Mouse (Mus musculus): ENCODE results near the gene Mrpl52. TPM values are rescaled to one million over a fixed set of nuclear protein-coding genes. Genes with fewer than 3 reads are reported as not detected.

The Mrpl52 gene
- polyA plus RNA-seq, 1 experiment from 2014 or later, result 329 TPM

- ATAC-seq (replicated peaks; ENCODE audit: low FRiP score) (no peak), DNase-seq (ENCODE audit: low spot score) (no peak)
- Histone ChIP-seq H3K9me3 (ENCODE audit: control insufficient read depth, low read length) (no peaks in the 10 kb centered on the region), H3K27ac (ENCODE audit: low read depth, low read length) (no peak overlapping the region), H3K36me3 (ENCODE audit: control insufficient read depth, insufficient read depth, low read length) (no peaks in the 10 kb centered on the region; the same call in 1 of the 2 replicates), H3K9ac (ENCODE audit: low read depth, low read length) (no peak overlapping the region), H3K27me3 (replicated peaks; ENCODE audit: control insufficient read depth, insufficient read depth, low read length) (no peaks in the 10 kb centered on the region), H3K4me1 (replicated peaks; ENCODE audit: control insufficient read depth, insufficient read depth, low read length) (peaks cover 16% of the 10 kb centered on the region), H3K4me3 (ENCODE audit: low read depth, low read length) (no peak overlapping the region), H3K4me2 (no peak overlapping the region)
- 80% methylated on average over 7 of the region's 7 CpGs for WGBS
Measured at GRCm38 (mm10) chr14:54385968-54386618, 40.6 kb upstream of the Mrpl52 start.

- H3K27ac ChIP-seq (ENCODE audit: low read depth, low read length), result no peak overlapping the region
- DNase-seq (ENCODE audit: low spot score), result no peak
- no peak overlapping the region for H3K4me3 ChIP-seq (ENCODE audit: low read depth, low read length)
- ATAC-seq (replicated peaks; ENCODE audit: low FRiP score), result no peak
- no peak overlapping the region for H3K9ac ChIP-seq (ENCODE audit: low read depth, low read length)
- H3K4me1 ChIP-seq (replicated peaks; ENCODE audit: control insufficient read depth, insufficient read depth, low read length), result peaks cover 11% of the 10 kb centered on the region
- H3K27me3 ChIP-seq (replicated peaks; ENCODE audit: control insufficient read depth, insufficient read depth, low read length), result no peaks in the 10 kb centered on the region
- H3K36me3 ChIP-seq (ENCODE audit: control insufficient read depth, insufficient read depth, low read length), result no peaks in the 10 kb centered on the region; the same call in 1 of the 2 replicates
- no peak overlapping the region for H3K4me2 ChIP-seq
- H3K9me3 ChIP-seq (ENCODE audit: control insufficient read depth, low read length), result no peaks in the 10 kb centered on the region
- 77% methylated on average over 6 of the region's 6 CpGs for WGBS
Measured at GRCm38 (mm10) chr14:54387546-54387945, 39.2 kb upstream of the Mrpl52 start.

- no peaks in the 10 kb centered on the region for H3K9me3 ChIP-seq (ENCODE audit: control insufficient read depth, low read length)
- 74% methylated on average over 6 of the region's 6 CpGs for WGBS
- H3K4me2 ChIP-seq, result no peak overlapping the region
- no peaks in the 10 kb centered on the region for H3K27me3 ChIP-seq (replicated peaks; ENCODE audit: control insufficient read depth, insufficient read depth, low read length)
- H3K27ac ChIP-seq (ENCODE audit: low read depth, low read length), result no peak overlapping the region
- H3K9ac ChIP-seq (ENCODE audit: low read depth, low read length), result no peak overlapping the region
- no peak overlapping the region for H3K4me3 ChIP-seq (ENCODE audit: low read depth, low read length)
- DNase-seq (ENCODE audit: low spot score) (no peak), ATAC-seq (replicated peaks; ENCODE audit: low FRiP score) (no peak)
- no peaks in the 10 kb centered on the region for H3K4me1 ChIP-seq (replicated peaks; ENCODE audit: control insufficient read depth, insufficient read depth, low read length)
- H3K36me3 ChIP-seq (ENCODE audit: control insufficient read depth, insufficient read depth, low read length), result no peaks in the 10 kb centered on the region; the same call in 1 of the 2 replicates
Measured at GRCm38 (mm10) chr14:54390843-54391242, 35.9 kb upstream of the Mrpl52 start.

GRCm38 (mm10) chr14:54393794-54394193 is 32.9 kb upstream of the Mrpl52 start:
- no peak for ATAC-seq (replicated peaks; ENCODE audit: low FRiP score)
- H3K9ac ChIP-seq (ENCODE audit: low read depth, low read length), result no peak overlapping the region
- H3K36me3 ChIP-seq (ENCODE audit: control insufficient read depth, insufficient read depth, low read length), result no peaks in the 10 kb centered on the region
- 66% methylated on average over 3 of the region's 3 CpGs for WGBS
- H3K4me1 ChIP-seq (replicated peaks; ENCODE audit: control insufficient read depth, insufficient read depth, low read length), result no peaks in the 10 kb centered on the region
- H3K9me3 ChIP-seq (ENCODE audit: control insufficient read depth, low read length), result no peaks in the 10 kb centered on the region
- no peak for DNase-seq (ENCODE audit: low spot score)
- H3K27ac ChIP-seq (ENCODE audit: low read depth, low read length), result no peak overlapping the region
- no peak overlapping the region for H3K4me2 ChIP-seq
- no peak overlapping the region for H3K4me3 ChIP-seq (ENCODE audit: low read depth, low read length)
- no peaks in the 10 kb centered on the region for H3K27me3 ChIP-seq (replicated peaks; ENCODE audit: control insufficient read depth, insufficient read depth, low read length)

GRCm38 (mm10) chr14:54394309-54394708 is 32.4 kb upstream of the Mrpl52 start:
- no peak overlapping the region for H3K27ac ChIP-seq (ENCODE audit: low read depth, low read length)
- H3K4me2 ChIP-seq, result no peak overlapping the region
- no peaks in the 10 kb centered on the region for H3K4me1 ChIP-seq (replicated peaks; ENCODE audit: control insufficient read depth, insufficient read depth, low read length)
- H3K27me3 ChIP-seq (replicated peaks; ENCODE audit: control insufficient read depth, insufficient read depth, low read length), result no peaks in the 10 kb centered on the region
- no peaks in the 10 kb centered on the region for H3K36me3 ChIP-seq (ENCODE audit: control insufficient read depth, insufficient read depth, low read length)
- ATAC-seq (replicated peaks; ENCODE audit: low FRiP score), result no peak
- no peaks in the 10 kb centered on the region for H3K9me3 ChIP-seq (ENCODE audit: control insufficient read depth, low read length)
- no peak overlapping the region for H3K4me3 ChIP-seq (ENCODE audit: low read depth, low read length)
- H3K9ac ChIP-seq (ENCODE audit: low read depth, low read length), result no peak overlapping the region
- DNase-seq (ENCODE audit: low spot score), result no peak

GRCm38 (mm10) chr14:54396685-54397084 is 30.0 kb upstream of the Mrpl52 start:
- WGBS, result 82% methylated on average over 7 of the region's 7 CpGs
- H3K4me3 ChIP-seq (ENCODE audit: low read depth, low read length), result no peak overlapping the region
- no peaks in the 10 kb centered on the region for H3K36me3 ChIP-seq (ENCODE audit: control insufficient read depth, insufficient read depth, low read length)
- DNase-seq (ENCODE audit: low spot score) (no peak), ATAC-seq (replicated peaks; ENCODE audit: low FRiP score) (no peak)
- no peak overlapping the region for H3K27ac ChIP-seq (ENCODE audit: low read depth, low read length)
- H3K27me3 ChIP-seq (replicated peaks; ENCODE audit: control insufficient read depth, insufficient read depth, low read length), result no peaks in the 10 kb centered on the region
- H3K9ac ChIP-seq (ENCODE audit: low read depth, low read length), result no peak overlapping the region
- no peaks in the 10 kb centered on the region for H3K9me3 ChIP-seq (ENCODE audit: control insufficient read depth, low read length)
- no peaks in the 10 kb centered on the region for H3K4me1 ChIP-seq (replicated peaks; ENCODE audit: control insufficient read depth, insufficient read depth, low read length)
- no peak overlapping the region for H3K4me2 ChIP-seq

GRCm38 (mm10) chr14:54397872-54398527 is 28.7 kb upstream of the Mrpl52 start:
- Histone ChIP-seq H3K36me3 (ENCODE audit: control insufficient read depth, insufficient read depth, low read length) (no peaks in the 10 kb centered on the region), H3K4me3 (ENCODE audit: low read depth, low read length) (no peak overlapping the region), H3K4me1 (replicated peaks; ENCODE audit: control insufficient read depth, insufficient read depth, low read length) (no peaks in the 10 kb centered on the region), H3K9ac (ENCODE audit: low read depth, low read length) (no peak overlapping the region), H3K9me3 (ENCODE audit: control insufficient read depth, low read length) (no peaks in the 10 kb centered on the region), H3K27ac (ENCODE audit: low read depth, low read length) (no peak overlapping the region), H3K4me2 (no peak overlapping the region), H3K27me3 (replicated peaks; ENCODE audit: control insufficient read depth, insufficient read depth, low read length) (no peaks in the 10 kb centered on the region)
- no peak for DNase-seq (ENCODE audit: low spot score)
- whole genome bisulfite sequencing, result 70% methylated on average over 7 of the region's 7 CpGs
- ATAC-seq (replicated peaks; ENCODE audit: low FRiP score), result no peak

GRCm38 (mm10) chr14:54398528-54398916 is 28.2 kb upstream of the Mrpl52 start:
- H3K4me2 ChIP-seq, result no peak overlapping the region
- no peaks in the 10 kb centered on the region for H3K36me3 ChIP-seq (ENCODE audit: control insufficient read depth, insufficient read depth, low read length)
- no peak for ATAC-seq (replicated peaks; ENCODE audit: low FRiP score)

GRCm38 (mm10) chr14:54398921-54399382 is 27.8 kb upstream of the Mrpl52 start:
- Histone ChIP-seq H3K4me2 (no peak overlapping the region), H3K4me3 (ENCODE audit: low read depth, low read length) (no peak overlapping the region), H3K27me3 (replicated peaks; ENCODE audit: control insufficient read depth, insufficient read depth, low read length) (no peaks in the 10 kb centered on the region), H3K27ac (ENCODE audit: low read depth, low read length) (no peak overlapping the region), H3K4me1 (replicated peaks; ENCODE audit: control insufficient read depth, insufficient read depth, low read length) (no peaks in the 10 kb centered on the region), H3K9ac (ENCODE audit: low read depth, low read length) (no peak overlapping the region), H3K36me3 (ENCODE audit: control insufficient read depth, insufficient read depth, low read length) (no peaks in the 10 kb centered on the region), H3K9me3 (ENCODE audit: control insufficient read depth, low read length) (no peaks in the 10 kb centered on the region)
- 50% methylated on average over 8 of the region's 8 CpGs for WGBS
- DNase-seq (ENCODE audit: low spot score) (no peak), ATAC-seq (replicated peaks; ENCODE audit: low FRiP score) (no peak)

More at GRCm38 (mm10) chr14:54398528-54398916, 28.2 kb upstream of the Mrpl52 start:
- Histone ChIP-seq H3K27ac (ENCODE audit: low read depth, low read length) (no peak overlapping the region), H3K4me1 (replicated peaks; ENCODE audit: control insufficient read depth, insufficient read depth, low read length) (no peaks in the 10 kb centered on the region), H3K9me3 (ENCODE audit: control insufficient read depth, low read length) (no peaks in the 10 kb centered on the region), H3K27me3 (replicated peaks; ENCODE audit: control insufficient read depth, insufficient read depth, low read length) (no peaks in the 10 kb centered on the region), H3K4me3 (ENCODE audit: low read depth, low read length) (no peak overlapping the region), H3K9ac (ENCODE audit: low read depth, low read length) (no peak overlapping the region)
- no peak for DNase-seq (ENCODE audit: low spot score)
- 71% methylated on average over 7 of the region's 7 CpGs for WGBS
